Mouse (Mus musculus): Measurements from ENCODE around the gene Gm14325. TPM values are rescaled to one million over a fixed set of nuclear protein-coding genes. Genes with fewer than 3 reads are reported as not detected.
"Not testable (repeated sequence)": the region's sequence is repeated elsewhere in the genome, so short reads cannot be mapped to it uniquely, and the experiment has no call there.

Gene Gm14325
- 37.9 and 42.4 TPM in 2 replicates for polyA plus RNA-seq (2014; fragmentation: Nextera tagmentation; extraction: Ambion mirVana)

DNA sequence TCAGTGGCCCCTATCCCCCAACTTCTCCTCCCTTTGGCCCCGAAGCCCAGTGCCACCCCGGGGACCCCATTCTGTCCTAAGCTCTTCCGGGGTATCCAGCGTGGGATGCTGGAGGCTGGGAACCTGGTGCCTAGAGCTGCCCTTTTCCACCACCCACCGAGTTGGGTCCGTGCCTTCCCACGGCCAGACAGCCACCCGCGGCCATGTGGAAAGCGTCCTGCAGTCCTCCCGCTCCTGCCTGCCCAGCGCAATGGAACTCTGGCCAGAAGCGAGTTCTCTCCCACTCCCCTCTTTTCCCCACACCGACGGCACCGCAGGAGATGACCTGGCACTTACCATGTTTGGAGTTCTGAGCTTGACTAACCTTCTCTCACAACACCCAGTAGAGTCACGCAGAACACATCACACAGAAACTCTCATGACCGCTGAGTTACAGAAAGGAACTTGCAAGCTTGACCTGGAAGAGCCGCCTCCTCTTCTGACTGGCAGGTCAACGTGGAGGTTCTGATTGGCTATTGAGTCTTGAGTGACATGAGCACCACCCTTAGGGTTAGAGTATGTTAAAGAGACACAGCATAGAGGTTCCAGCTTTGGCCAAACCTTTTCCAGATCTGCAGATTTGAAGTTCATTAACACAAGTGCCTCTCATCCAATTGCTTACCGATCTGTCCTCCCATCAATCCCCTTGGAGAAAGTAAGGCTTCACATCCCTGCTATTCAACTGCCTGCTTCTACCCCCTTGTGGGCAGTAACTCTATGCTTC is at the start of gene Gm14325:
Gm14325 (minus strand) TSS at position 436 of the 763 bp plus-strand sequence.
- H3K9ac ChIP-seq (replicated peaks; ENCODE audit: low read length); H3K9me3 ChIP-seq (ENCODE audit: control insufficient read depth, low read length); H3K4me1 ChIP-seq (ENCODE audit: control insufficient read depth, insufficient read depth, low read length); H3K27me3 ChIP-seq (ENCODE audit: control insufficient read depth, insufficient read depth, low read length); H3K27ac ChIP-seq (replicated peaks; ENCODE audit: low read depth, low read length); H3K36me3 ChIP-seq (ENCODE audit: control insufficient read depth, insufficient read depth, low read length); ATAC-seq (ENCODE audit: low FRiP score, low TSS enrichment): not testable (repeated sequence)
- Histone ChIP-seq H3K4me3 (replicated peaks; ENCODE audit: low read depth, low read length) (peak within 1 kb of the TSS; percentile 33), H3K4me2 (ENCODE audit: low read length) (peak within 1 kb of the TSS; percentile 46)
- WGBS, result under 1% methylated on average over 16 of the region's 21 CpGs
- DNase-seq, result peak; percentile 78

DNA sequence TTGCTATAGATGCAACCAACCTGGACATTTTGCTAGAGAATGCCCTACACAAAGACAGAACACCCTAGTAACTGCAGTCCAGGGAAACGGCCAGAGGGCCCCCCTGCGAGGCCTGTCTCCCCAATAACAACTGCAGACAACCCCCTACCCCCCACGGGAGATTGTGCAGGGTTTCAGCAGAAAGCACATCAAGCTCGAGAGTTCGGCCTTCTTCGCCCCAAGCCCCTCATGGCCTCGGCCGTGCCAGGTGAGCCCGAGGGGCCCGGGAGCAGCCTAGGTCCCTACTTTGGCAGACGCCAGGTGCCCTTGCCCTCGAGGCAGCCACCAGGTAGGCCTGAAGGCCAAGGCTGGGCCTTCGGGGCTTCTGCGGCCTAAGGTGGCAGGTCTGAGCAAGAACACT is 47.6 kb upstream of the Gm14325 start:
- H3K9me3 ChIP-seq (ENCODE audit: control insufficient read depth, low read length); H3K27me3 ChIP-seq (ENCODE audit: control insufficient read depth, insufficient read depth, low read length); H3K4me1 ChIP-seq (ENCODE audit: control insufficient read depth, insufficient read depth, low read length); H3K27ac ChIP-seq (replicated peaks; ENCODE audit: low read depth, low read length); H3K9ac ChIP-seq (replicated peaks; ENCODE audit: low read length); ATAC-seq (ENCODE audit: low FRiP score, low TSS enrichment); DNase-seq; H3K4me3 ChIP-seq (replicated peaks; ENCODE audit: low read depth, low read length); H3K36me3 ChIP-seq (ENCODE audit: control insufficient read depth, insufficient read depth, low read length); H3K4me2 ChIP-seq (ENCODE audit: low read length): not testable (repeated sequence)
- 91% methylated on average over 14 of the region's 14 CpGs for WGBS

DNA sequence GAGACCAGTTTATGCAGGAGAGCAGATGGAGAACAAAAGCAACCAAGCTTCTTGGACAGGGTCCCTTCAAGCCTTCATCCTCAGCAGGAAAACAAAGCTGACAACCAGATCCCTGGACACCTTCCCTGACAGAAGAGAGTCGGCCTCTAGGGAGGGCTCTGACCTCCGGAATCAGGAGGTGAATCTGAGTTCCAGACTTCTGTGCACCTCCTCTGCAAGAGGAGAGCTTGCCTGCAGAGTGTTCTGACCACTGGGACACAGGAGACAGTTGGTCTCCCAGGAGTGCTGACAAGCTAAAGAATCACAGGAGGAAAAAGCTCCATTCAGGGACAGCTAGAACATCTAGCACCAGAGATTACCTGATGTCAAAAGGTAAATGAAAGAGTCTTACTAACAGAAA is 22.1 kb upstream of the Gm14325 start:
- WGBS, result 86% methylated on average over 2 of the region's 2 CpGs

DNA sequence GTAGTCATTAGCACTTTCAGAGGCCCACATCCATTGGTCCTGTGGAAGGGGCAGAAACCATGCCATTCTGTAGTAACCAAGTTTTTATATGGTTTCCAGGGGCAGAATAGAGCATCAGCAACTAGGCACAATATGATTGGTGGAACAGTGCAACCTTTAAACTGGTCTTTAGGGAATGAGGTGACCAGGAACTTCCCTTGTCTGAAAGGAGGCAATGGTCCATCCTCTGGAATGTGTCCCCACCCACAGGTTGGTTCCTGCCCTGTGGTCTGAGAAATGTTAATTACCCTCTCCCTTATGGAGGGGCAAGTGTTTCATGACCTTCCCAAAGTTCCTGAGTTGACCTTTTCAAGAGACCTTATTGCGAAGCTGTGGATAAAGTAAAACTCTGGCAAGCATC is 3.5 kb upstream of the Gm14325 start:
- WGBS, result 81% methylated on average over 1 of the region's 1 CpGs
- not testable (repeated sequence) for H3K4me3 ChIP-seq (replicated peaks; ENCODE audit: low read depth, low read length); ATAC-seq (ENCODE audit: low FRiP score, low TSS enrichment); H3K4me1 ChIP-seq (ENCODE audit: control insufficient read depth, insufficient read depth, low read length); H3K4me2 ChIP-seq (ENCODE audit: low read length); H3K27ac ChIP-seq (replicated peaks; ENCODE audit: low read depth, low read length); H3K9ac ChIP-seq (replicated peaks; ENCODE audit: low read length); H3K36me3 ChIP-seq (ENCODE audit: control insufficient read depth, insufficient read depth, low read length); DNase-seq; H3K27me3 ChIP-seq (ENCODE audit: control insufficient read depth, insufficient read depth, low read length); H3K9me3 ChIP-seq (ENCODE audit: control insufficient read depth, low read length)

More for the DNA sequence above, 22.1 kb upstream of the Gm14325 start:
- not testable (repeated sequence) for H3K4me2 ChIP-seq (ENCODE audit: low read length); H3K9me3 ChIP-seq (ENCODE audit: control insufficient read depth, low read length); H3K4me3 ChIP-seq (replicated peaks; ENCODE audit: low read depth, low read length); H3K4me1 ChIP-seq (ENCODE audit: control insufficient read depth, insufficient read depth, low read length); H3K36me3 ChIP-seq (ENCODE audit: control insufficient read depth, insufficient read depth, low read length); H3K27ac ChIP-seq (replicated peaks; ENCODE audit: low read depth, low read length); H3K27me3 ChIP-seq (ENCODE audit: control insufficient read depth, insufficient read depth, low read length); H3K9ac ChIP-seq (replicated peaks; ENCODE audit: low read length); DNase-seq; ATAC-seq (ENCODE audit: low FRiP score, low TSS enrichment)

DNA sequence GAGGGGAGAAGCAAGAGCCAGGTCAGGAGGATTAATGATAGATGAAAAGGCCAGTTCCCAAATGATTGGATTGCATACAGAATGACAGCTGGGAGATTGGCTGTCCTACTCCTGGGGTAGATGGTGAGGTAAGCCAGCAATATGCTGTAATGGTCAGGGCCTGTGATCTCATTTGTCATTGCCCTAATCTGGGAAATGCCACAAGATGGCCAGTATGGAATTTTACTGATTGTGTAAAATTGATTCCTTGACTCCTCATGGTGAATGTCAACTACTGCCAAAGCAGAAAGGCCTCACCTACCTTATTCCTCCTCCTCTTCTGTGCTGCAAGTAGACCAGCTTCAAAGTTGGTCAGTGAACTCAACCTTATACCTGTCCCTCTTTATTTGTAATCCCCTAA is 3.4 kb downstream of the Gm14325 start:
- H3K9me3 ChIP-seq (ENCODE audit: control insufficient read depth, low read length); H3K27me3 ChIP-seq (ENCODE audit: control insufficient read depth, insufficient read depth, low read length); DNase-seq; H3K36me3 ChIP-seq (ENCODE audit: control insufficient read depth, insufficient read depth, low read length); H3K4me2 ChIP-seq (ENCODE audit: low read length); H3K4me3 ChIP-seq (replicated peaks; ENCODE audit: low read depth, low read length); ATAC-seq (ENCODE audit: low FRiP score, low TSS enrichment); H3K4me1 ChIP-seq (ENCODE audit: control insufficient read depth, insufficient read depth, low read length); H3K27ac ChIP-seq (replicated peaks; ENCODE audit: low read depth, low read length); H3K9ac ChIP-seq (replicated peaks; ENCODE audit: low read length): not testable (repeated sequence)

DNA sequence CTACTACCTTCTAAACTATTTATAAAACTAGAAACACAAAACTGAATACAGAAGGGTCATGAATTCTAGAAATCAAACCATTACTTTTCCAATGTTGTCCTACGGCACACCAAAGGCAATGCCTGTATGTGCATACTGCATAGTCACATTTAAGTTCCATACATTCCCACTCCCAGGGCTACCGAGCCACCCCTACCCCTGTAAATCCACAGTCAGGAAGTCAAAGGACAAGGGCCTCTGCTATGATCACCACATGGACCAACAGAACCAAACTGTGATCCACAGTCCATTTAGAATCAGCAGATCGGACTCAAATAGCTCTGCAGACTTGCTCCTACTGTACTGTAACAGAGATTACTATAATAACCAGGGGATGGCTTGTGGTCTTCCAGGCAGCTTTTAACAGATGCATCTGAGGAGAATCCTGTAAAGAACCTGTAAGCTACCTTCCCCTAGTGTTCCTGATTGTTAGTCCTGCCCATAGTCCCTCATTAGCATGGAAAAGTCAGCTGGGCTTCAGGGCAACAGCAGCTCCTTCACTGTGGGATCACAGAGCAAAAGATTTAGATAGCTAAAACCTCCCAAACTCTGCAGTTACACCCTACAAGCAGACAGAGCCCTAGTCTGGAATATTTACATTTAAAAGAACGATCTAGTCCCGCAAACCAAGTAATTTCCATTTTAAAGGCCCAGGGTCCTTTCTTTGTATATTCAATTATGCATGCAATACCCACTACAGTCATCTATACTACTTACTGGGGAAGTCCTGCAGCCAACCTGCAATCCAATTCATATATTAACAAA is 4.2 kb downstream of the Gm14325 start:
- not testable (repeated sequence) for H3K4me3 ChIP-seq (replicated peaks; ENCODE audit: low read depth, low read length); H3K36me3 ChIP-seq (ENCODE audit: control insufficient read depth, insufficient read depth, low read length); H3K4me1 ChIP-seq (ENCODE audit: control insufficient read depth, insufficient read depth, low read length); H3K27me3 ChIP-seq (ENCODE audit: control insufficient read depth, insufficient read depth, low read length); H3K27ac ChIP-seq (replicated peaks; ENCODE audit: low read depth, low read length); H3K4me2 ChIP-seq (ENCODE audit: low read length); H3K9ac ChIP-seq (replicated peaks; ENCODE audit: low read length); H3K9me3 ChIP-seq (ENCODE audit: control insufficient read depth, low read length); ATAC-seq (ENCODE audit: low FRiP score, low TSS enrichment)
- peak; percentile 1 for DNase-seq
- 69% methylated on average over 5 of the region's 5 CpGs for WGBS

DNA sequence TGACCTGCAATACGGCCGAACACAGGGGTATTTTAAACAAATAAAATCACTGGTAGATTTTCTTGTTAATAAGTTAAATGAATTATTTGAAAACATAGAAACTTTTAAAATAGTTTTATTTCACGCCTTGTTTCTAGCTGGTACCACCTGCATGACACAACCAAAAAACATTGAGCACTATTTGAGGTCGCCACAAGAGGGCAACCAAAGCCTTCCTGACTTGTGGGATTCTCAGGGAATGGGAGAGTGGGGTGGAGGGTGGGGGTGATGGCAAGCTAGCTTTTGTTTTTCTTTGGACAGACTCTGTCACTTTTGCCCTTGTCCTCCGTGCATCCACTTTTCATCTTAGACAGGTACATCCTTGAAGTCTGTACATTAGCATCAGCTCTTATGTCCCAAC is 18.2 kb downstream of the Gm14325 start:
- 42% methylated on average over 1 of the region's 5 CpGs for WGBS
- H3K9me3 ChIP-seq (ENCODE audit: control insufficient read depth, low read length); ATAC-seq (ENCODE audit: low FRiP score, low TSS enrichment); H3K9ac ChIP-seq (replicated peaks; ENCODE audit: low read length); H3K4me1 ChIP-seq (ENCODE audit: control insufficient read depth, insufficient read depth, low read length); H3K27ac ChIP-seq (replicated peaks; ENCODE audit: low read depth, low read length); H3K4me3 ChIP-seq (replicated peaks; ENCODE audit: low read depth, low read length); H3K4me2 ChIP-seq (ENCODE audit: low read length); H3K36me3 ChIP-seq (ENCODE audit: control insufficient read depth, insufficient read depth, low read length); H3K27me3 ChIP-seq (ENCODE audit: control insufficient read depth, insufficient read depth, low read length); DNase-seq: not testable (repeated sequence)

DNA sequence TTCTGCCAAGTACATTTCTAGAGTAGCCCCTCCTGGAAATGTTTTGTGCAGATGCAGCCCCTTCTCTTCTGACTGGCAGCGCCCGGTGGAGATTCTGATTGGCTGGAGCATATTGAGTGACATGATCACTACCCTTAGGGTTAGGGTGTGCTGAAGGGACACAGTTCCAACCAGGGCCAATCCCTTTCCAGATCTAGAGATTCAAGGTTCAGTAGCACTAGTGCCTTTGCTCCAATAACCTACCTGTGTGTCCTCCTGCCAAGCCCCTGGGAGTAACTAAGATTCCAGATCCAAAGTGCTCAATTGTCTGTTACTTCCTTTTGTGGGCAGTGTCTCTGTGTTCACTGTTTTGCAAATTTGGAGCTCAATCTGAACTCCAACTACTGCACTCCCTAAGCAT is 34.0 kb downstream of the Gm14325 start:
- not testable (repeated sequence) for H3K9me3 ChIP-seq (ENCODE audit: control insufficient read depth, low read length); DNase-seq; H3K9ac ChIP-seq (replicated peaks; ENCODE audit: low read length); H3K4me2 ChIP-seq (ENCODE audit: low read length); ATAC-seq (ENCODE audit: low FRiP score, low TSS enrichment); H3K27ac ChIP-seq (replicated peaks; ENCODE audit: low read depth, low read length); H3K36me3 ChIP-seq (ENCODE audit: control insufficient read depth, insufficient read depth, low read length); H3K27me3 ChIP-seq (ENCODE audit: control insufficient read depth, insufficient read depth, low read length); H3K4me1 ChIP-seq (ENCODE audit: control insufficient read depth, insufficient read depth, low read length); H3K4me3 ChIP-seq (replicated peaks; ENCODE audit: low read depth, low read length)
- no CpG with 5 or more reads among the region's 2 CpGs for WGBS

DNA sequence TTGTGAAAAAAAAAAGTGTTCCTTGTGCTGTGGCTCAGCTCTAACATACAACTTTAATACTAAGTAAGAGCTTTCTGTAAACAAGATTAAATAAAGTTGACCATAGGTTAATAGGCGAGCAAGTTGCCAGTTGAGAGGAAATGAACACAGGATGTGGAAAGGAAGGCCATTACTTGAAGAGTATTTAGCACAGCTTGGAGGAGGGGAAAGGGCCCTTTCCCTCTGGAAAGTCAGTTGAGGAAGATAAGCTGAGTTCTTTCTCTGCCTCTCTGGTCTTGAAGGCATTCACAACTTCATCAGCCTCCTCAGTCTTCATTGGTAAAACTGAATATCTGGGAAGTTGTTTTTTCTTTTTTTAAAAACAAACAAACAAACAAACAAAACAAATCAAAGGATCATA is 52.8 kb downstream of the Gm14325 start:
- not testable (repeated sequence) for H3K4me2 ChIP-seq (ENCODE audit: low read length); H3K27ac ChIP-seq (replicated peaks; ENCODE audit: low read depth, low read length); DNase-seq; H3K4me1 ChIP-seq (ENCODE audit: control insufficient read depth, insufficient read depth, low read length); H3K36me3 ChIP-seq (ENCODE audit: control insufficient read depth, insufficient read depth, low read length); H3K4me3 ChIP-seq (replicated peaks; ENCODE audit: low read depth, low read length); H3K9ac ChIP-seq (replicated peaks; ENCODE audit: low read length); H3K9me3 ChIP-seq (ENCODE audit: control insufficient read depth, low read length); ATAC-seq (ENCODE audit: low FRiP score, low TSS enrichment); H3K27me3 ChIP-seq (ENCODE audit: control insufficient read depth, insufficient read depth, low read length)
- 76% methylated on average over 1 of the region's 1 CpGs for WGBS
